Mouse (Mus musculus): Measurements from ENCODE around the gene Slc12a3. TPM values are rescaled to one million over a fixed set of nuclear protein-coding genes. Genes with fewer than 3 reads are reported as not detected.

The Slc12a3 gene
- polyA plus RNA-seq, 1 experiment from 2014 or later, result not detected

DNA sequence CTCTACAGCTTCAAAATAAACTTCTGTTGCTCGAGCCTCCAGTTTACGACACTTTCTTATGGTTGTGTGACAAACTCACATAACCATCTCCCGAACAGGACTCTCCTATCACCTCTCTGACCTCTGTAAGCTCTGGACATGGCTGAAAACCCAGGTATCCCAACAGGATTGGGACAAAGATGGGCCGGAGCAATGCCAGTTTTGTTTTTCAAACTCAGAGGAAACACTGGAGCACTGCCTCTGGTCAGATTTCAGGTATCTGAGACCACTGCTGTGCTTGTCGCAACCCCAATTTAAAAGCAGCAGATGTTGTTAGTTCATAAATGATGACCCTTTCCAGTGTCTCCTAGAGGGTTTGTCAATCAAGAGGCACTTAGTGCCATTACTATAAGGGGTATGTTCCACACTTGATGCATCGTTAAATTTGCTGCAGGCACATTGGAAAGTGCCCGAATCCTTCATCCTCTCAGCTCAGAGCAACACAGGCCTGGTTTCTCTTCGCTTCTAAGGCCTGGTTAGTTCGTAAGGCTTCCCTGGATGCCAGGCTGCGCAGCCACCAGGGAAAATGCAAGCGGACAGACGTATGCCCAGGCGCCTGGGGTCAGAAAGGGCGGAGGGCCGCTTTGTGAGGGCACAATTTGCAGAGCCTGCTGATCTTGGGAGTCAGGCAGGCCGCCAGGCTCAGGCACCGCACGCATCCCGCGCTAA, 56.7 kb downstream of the Slc12a3 start:
- H3K9ac ChIP-seq (ENCODE audit: low read length), result peak overlapping the region; percentile 94
- no peak for DNase-seq (ENCODE audit: low spot score)
- no peaks in the 10 kb centered on the region for H3K27me3 ChIP-seq (ENCODE audit: control insufficient read depth, insufficient read depth, low read length)
- no peaks in the 10 kb centered on the region for H3K36me3 ChIP-seq (ENCODE audit: control insufficient read depth, insufficient read depth, low read length)
- peak overlapping the region; percentile 89 for H3K4me2 ChIP-seq (ENCODE audit: low read depth, low read length, severe bottlenecking)
- ATAC-seq (replicated peaks; ENCODE audit: low FRiP score), result peak; percentile 1; the same call in 1 of the 2 replicates
- H3K4me1 ChIP-seq (replicated peaks; ENCODE audit: control insufficient read depth, insufficient read depth, low read length), result peaks cover 6% of the 10 kb centered on the region
- H3K27ac ChIP-seq (ENCODE audit: low read depth, low read length), result peak overlapping the region; percentile 66
- H3K4me3 ChIP-seq (ENCODE audit: low read depth, low read length), result peak overlapping the region; percentile 84
- WGBS, result 26% methylated on average over 20 of the region's 20 CpGs
- no peaks in the 10 kb centered on the region for H3K9me3 ChIP-seq (ENCODE audit: control insufficient read depth, low read length)

DNA sequence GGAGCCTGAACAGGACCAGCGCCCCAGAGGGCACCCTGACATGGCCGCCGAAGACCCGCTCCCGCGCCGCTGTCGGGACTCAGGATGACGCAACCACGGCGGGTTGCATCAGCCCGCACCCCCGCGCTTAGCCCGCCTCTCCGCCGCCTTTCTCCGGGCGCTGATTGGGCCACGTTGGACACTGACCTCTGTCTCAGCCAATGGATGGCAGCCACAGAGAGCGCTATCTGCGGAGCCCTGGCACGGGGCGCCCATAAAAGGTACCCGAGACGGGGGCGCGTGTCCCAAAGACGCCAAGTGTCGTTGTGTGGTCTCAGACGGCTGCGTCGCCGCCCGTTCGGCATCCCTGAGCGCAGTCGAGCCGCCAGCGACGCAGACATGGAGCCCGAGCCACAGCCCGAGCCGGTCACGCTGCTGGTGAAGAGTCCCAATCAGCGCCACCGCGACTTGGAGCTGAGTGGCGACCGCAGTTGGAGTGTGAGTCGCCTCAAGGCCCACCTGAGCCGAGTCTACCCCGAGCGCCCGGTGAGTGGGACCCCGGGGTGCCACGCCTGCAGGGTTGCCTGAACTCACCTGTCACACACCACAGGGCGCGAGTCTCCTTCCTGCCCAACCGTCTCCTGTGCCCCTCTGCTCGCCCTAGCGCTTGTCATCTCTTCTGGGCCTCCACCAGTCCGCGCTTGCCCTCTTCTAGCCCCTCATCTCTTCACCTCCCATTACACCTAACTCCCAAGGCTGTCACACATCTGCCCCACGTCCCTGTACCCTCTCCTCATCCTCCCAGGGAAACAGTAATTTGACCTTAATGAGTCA, 57.4 kb downstream of the Slc12a3 start, which contains the start of gene Herpud1:
Gene Herpud1 (plus strand): TSS at position 225 of the 813 bp plus-strand sequence.
- Histone ChIP-seq H3K27ac (ENCODE audit: low read depth, low read length) (peak within 1 kb of the TSS; percentile 66), H3K9ac (ENCODE audit: low read length) (peak within 1 kb of the TSS; percentile 94), H3K27me3 (ENCODE audit: control insufficient read depth, insufficient read depth, low read length) (no peaks in the 10 kb centered on the region), H3K4me1 (replicated peaks; ENCODE audit: control insufficient read depth, insufficient read depth, low read length) (peaks cover 6% of the 10 kb centered on the region), H3K9me3 (ENCODE audit: control insufficient read depth, low read length) (no peaks in the 10 kb centered on the region), H3K36me3 (ENCODE audit: control insufficient read depth, insufficient read depth, low read length) (peaks cover 5% of the 10 kb centered on the region; the same call in 1 of the 2 replicates), H3K4me2 (ENCODE audit: low read depth, low read length, severe bottlenecking) (peak within 1 kb of the TSS; percentile 89), H3K4me3 (ENCODE audit: low read depth, low read length) (peak within 1 kb of the TSS; percentile 84)
- WGBS, result under 1% methylated on average over 65 of the region's 65 CpGs
- ATAC-seq (replicated peaks; ENCODE audit: low FRiP score) (peak; percentile 99), DNase-seq (ENCODE audit: low spot score) (peak; percentile 98)

DNA sequence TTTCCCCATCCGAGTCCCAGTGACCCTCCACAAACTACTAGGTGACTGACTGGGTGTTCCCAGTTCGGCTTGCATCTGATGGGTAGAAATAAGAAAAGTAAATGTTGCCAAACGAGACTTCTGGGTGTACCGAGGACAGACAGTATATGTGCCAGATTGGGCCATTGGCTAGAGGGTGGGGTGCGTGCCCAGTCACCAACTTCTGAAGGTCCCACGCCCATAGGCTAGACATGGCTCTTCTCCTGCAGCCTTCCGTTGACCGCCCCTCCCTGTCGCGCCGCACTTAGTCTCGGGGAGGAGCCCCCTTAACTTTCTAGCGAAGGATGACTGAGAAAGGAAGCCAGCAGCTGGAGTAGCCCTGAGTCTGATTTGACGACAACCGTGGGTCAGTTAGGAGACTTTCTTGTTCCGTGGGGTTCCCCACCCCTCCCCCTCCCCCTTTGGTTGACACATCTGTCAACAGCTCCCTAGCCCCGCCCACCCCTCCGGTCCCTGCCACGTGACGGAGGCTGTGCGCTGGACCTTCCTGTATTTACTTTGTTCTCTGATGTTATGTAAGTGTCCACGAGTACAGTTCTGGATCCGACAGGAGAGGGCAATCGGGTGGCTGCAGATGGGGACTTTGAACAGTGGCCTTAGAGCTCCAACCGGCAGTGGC, 58.2 kb downstream of the Slc12a3 start:
- ATAC-seq (replicated peaks; ENCODE audit: low FRiP score) (peak; percentile 63), DNase-seq (ENCODE audit: low spot score) (peak; percentile 90)
- under 1% methylated on average over 25 of the region's 25 CpGs for WGBS
- H3K9ac ChIP-seq (ENCODE audit: low read length), result peak overlapping the region; percentile 94
- no peaks in the 10 kb centered on the region for H3K27me3 ChIP-seq (ENCODE audit: control insufficient read depth, insufficient read depth, low read length)
- peak overlapping the region; percentile 89 for H3K4me2 ChIP-seq (ENCODE audit: low read depth, low read length, severe bottlenecking)
- peaks cover 12% of the 10 kb centered on the region for H3K36me3 ChIP-seq (ENCODE audit: control insufficient read depth, insufficient read depth, low read length)
- H3K9me3 ChIP-seq (ENCODE audit: control insufficient read depth, low read length), result no peaks in the 10 kb centered on the region
- H3K4me3 ChIP-seq (ENCODE audit: low read depth, low read length), result peak overlapping the region; percentile 84
- H3K27ac ChIP-seq (ENCODE audit: low read depth, low read length), result 0 out of 2 replicates have a peak overlapping the region, but pooled peaks have one; percentile 12
- peaks cover 6% of the 10 kb centered on the region for H3K4me1 ChIP-seq (replicated peaks; ENCODE audit: control insufficient read depth, insufficient read depth, low read length)

DNA sequence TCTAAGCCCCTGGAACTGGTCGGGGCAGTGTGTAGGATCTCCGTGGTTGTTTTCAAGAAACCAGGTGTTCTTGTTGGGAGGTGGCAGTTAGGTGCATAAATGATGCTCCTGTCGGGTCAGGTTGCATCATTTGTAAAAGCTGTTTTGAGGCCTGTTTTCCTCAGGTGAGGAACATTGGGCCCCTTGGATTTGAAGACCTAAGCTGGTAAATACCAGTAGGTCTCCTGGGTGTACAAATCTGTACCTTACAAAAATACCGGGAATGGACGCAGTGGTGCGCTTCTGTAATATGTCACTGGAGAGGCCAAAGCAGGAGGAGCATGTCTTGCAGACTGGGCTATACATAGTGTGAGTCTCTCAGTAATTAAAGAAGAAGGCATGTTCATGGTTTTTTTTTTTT, 58.8 kb downstream of the Slc12a3 start:
- Histone ChIP-seq H3K27ac (ENCODE audit: low read depth, low read length) (no peak overlapping the region), H3K4me2 (ENCODE audit: low read depth, low read length, severe bottlenecking) (peak overlapping the region; percentile 89), H3K9me3 (ENCODE audit: control insufficient read depth, low read length) (no peaks in the 10 kb centered on the region), H3K9ac (ENCODE audit: low read length) (peak overlapping the region; percentile 94), H3K4me1 (replicated peaks; ENCODE audit: control insufficient read depth, insufficient read depth, low read length) (peaks cover 6% of the 10 kb centered on the region), H3K27me3 (ENCODE audit: control insufficient read depth, insufficient read depth, low read length) (no peaks in the 10 kb centered on the region), H3K4me3 (ENCODE audit: low read depth, low read length) (peak overlapping the region; percentile 84), H3K36me3 (ENCODE audit: control insufficient read depth, insufficient read depth, low read length) (peaks cover 15% of the 10 kb centered on the region)
- DNase-seq (ENCODE audit: low spot score) (no peak), ATAC-seq (replicated peaks; ENCODE audit: low FRiP score) (no peak)
- WGBS, result 43% methylated on average over 6 of the region's 6 CpGs

DNA sequence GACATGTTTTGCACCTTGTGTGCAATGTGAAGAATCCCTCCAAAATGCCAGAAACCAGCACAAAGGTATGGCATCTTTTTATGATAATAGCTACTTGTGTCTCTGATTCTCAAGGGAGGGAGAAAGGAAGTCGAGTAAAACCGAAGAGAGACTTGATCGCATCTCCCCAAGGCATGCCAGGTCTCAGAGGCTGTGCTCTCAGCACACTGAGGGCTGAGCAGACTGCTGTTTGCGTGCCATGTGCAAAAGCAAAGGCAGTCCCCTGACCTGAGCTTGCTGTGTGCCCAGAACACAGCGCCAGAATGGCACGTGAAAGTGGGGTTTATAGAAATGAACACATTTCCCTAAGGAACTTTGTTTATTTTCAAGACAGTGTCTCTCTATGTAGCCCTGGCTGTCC, 60.5 kb downstream of the Slc12a3 start:
- no peak overlapping the region for H3K9ac ChIP-seq (ENCODE audit: low read length)
- peaks cover 6% of the 10 kb centered on the region for H3K4me1 ChIP-seq (replicated peaks; ENCODE audit: control insufficient read depth, insufficient read depth, low read length)
- H3K4me3 ChIP-seq (ENCODE audit: low read depth, low read length), result no peak overlapping the region
- no peak for ATAC-seq (replicated peaks; ENCODE audit: low FRiP score)
- H3K4me2 ChIP-seq (ENCODE audit: low read depth, low read length, severe bottlenecking), result no peak overlapping the region
- 91% methylated on average over 6 of the region's 6 CpGs for WGBS
- peaks cover 15% of the 10 kb centered on the region for H3K36me3 ChIP-seq (ENCODE audit: control insufficient read depth, insufficient read depth, low read length)
- no peaks in the 10 kb centered on the region for H3K9me3 ChIP-seq (ENCODE audit: control insufficient read depth, low read length)
- H3K27ac ChIP-seq (ENCODE audit: low read depth, low read length), result no peak overlapping the region
- H3K27me3 ChIP-seq (ENCODE audit: control insufficient read depth, insufficient read depth, low read length), result no peaks in the 10 kb centered on the region
- no peak for DNase-seq (ENCODE audit: low spot score)

DNA sequence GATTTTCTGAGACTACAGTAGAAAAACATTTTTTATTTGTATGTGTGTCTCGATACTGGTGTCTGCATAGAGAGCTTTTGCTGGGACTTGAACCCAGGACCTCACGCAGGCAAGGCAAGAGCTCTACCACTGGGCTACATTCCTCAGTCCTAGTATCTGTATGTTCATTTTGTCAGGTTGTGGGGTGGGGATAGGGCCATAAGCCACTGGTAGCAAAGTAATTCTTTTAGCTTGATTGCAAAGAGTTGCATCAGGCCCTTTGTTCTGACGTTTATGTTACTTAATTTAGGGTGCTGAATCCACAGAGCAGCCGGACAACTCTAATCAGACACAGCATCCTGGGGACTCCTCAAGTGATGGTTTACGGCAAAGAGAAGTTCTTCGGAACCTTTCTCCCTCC, 61.4 kb downstream of the Slc12a3 start:
- no peak overlapping the region for H3K4me2 ChIP-seq (ENCODE audit: low read depth, low read length, severe bottlenecking)
- no peak for ATAC-seq (replicated peaks; ENCODE audit: low FRiP score)
- H3K36me3 ChIP-seq (ENCODE audit: control insufficient read depth, insufficient read depth, low read length), result peaks cover 15% of the 10 kb centered on the region
- no peak for DNase-seq (ENCODE audit: low spot score)
- H3K9ac ChIP-seq (ENCODE audit: low read length), result no peak overlapping the region
- peaks cover 6% of the 10 kb centered on the region for H3K4me1 ChIP-seq (replicated peaks; ENCODE audit: control insufficient read depth, insufficient read depth, low read length)
- WGBS, result 94% methylated on average over 6 of the region's 6 CpGs
- H3K9me3 ChIP-seq (ENCODE audit: control insufficient read depth, low read length), result no peaks in the 10 kb centered on the region
- H3K4me3 ChIP-seq (ENCODE audit: low read depth, low read length), result no peak overlapping the region
- no peaks in the 10 kb centered on the region for H3K27me3 ChIP-seq (ENCODE audit: control insufficient read depth, insufficient read depth, low read length)
- no peak overlapping the region for H3K27ac ChIP-seq (ENCODE audit: low read depth, low read length)

DNA sequence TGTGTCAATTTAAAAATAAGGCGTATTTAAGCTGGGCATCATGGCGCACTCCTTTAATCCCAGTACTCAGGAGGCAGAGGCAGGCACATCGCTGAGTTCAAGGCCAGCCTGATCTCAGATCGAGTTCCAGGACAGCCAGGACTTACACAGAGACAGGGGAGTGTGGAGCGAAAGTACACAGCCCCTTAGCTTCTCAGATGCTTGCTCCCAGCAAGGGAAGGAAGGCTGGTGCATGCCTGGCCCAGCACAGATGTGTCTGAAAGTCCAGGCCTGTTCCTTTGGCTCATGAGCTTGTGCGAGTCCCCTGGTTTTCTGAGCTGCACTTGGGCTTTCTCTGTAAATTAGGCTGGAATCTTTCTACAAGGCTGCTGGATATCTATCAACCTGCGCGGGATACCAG, 61.9 kb downstream of the Slc12a3 start:
- DNase-seq (ENCODE audit: low spot score) (no peak), ATAC-seq (replicated peaks; ENCODE audit: low FRiP score) (no peak)
- WGBS, result 97% methylated on average over 8 of the region's 8 CpGs
- Histone ChIP-seq H3K4me3 (ENCODE audit: low read depth, low read length) (no peak overlapping the region), H3K4me1 (replicated peaks; ENCODE audit: control insufficient read depth, insufficient read depth, low read length) (peaks cover under 1% of the 10 kb centered on the region), H3K36me3 (ENCODE audit: control insufficient read depth, insufficient read depth, low read length) (peaks cover 15% of the 10 kb centered on the region), H3K4me2 (ENCODE audit: low read depth, low read length, severe bottlenecking) (no peak overlapping the region), H3K9me3 (ENCODE audit: control insufficient read depth, low read length) (no peaks in the 10 kb centered on the region), H3K27me3 (ENCODE audit: control insufficient read depth, insufficient read depth, low read length) (no peaks in the 10 kb centered on the region), H3K9ac (ENCODE audit: low read length) (no peak overlapping the region), H3K27ac (ENCODE audit: low read depth, low read length) (no peak overlapping the region)

DNA sequence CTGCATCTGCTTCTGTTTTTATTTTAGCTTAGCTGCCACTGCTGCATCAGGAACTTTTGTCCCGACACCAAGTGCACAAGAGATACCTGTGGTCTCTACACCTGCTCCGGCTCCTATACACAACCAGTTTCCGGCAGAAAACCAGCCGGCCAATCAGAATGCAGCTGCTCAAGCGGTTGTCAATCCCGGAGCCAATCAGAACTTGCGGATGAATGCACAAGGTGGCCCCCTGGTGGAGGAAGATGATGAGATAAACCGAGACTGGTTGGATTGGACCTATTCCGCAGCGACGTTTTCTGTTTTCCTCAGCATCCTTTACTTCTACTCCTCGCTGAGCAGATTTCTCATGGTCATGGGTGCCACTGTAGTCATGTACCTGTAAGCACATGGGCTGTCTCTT, 63.1 kb downstream of the Slc12a3 start:
- Histone ChIP-seq H3K4me3 (ENCODE audit: low read depth, low read length) (no peak overlapping the region), H3K4me2 (ENCODE audit: low read depth, low read length, severe bottlenecking) (no peak overlapping the region), H3K36me3 (ENCODE audit: control insufficient read depth, insufficient read depth, low read length) (peaks cover 15% of the 10 kb centered on the region), H3K4me1 (replicated peaks; ENCODE audit: control insufficient read depth, insufficient read depth, low read length) (no peaks in the 10 kb centered on the region), H3K27me3 (ENCODE audit: control insufficient read depth, insufficient read depth, low read length) (no peaks in the 10 kb centered on the region), H3K9ac (ENCODE audit: low read length) (no peak overlapping the region), H3K27ac (ENCODE audit: low read depth, low read length) (no peak overlapping the region), H3K9me3 (ENCODE audit: control insufficient read depth, low read length) (no peaks in the 10 kb centered on the region)
- no peak for DNase-seq (ENCODE audit: low spot score)
- ATAC-seq (replicated peaks; ENCODE audit: low FRiP score), result no peak
- WGBS, result 82% methylated on average over 12 of the region's 12 CpGs

All from forebrain, embryonic 11.5 days (tissue).